Mouse (Mus musculus) G1E (cell line): ENCODE measurements at regions not wholly inside any gene's neighbourhood (a gene's known extent, or its start where the extent isn't known, plus 50 kb on each side); places are given as distances from the start of the nearest gene placed in this dataset.

ENCODE experiments used
- CTCF ChIP-seq: IDR thresholded peaks from 2 replicates; pipeline ENCODE4 v1.5.1; 2012; ENCODE audit warnings: low read depth, low read length, inconsistent platforms, mixed read lengths
- GATA2 ChIP-seq: IDR thresholded peaks from 2 replicates; pipeline ENCODE4 v1.6.1; 2012; ENCODE audit warnings: low read depth, low read length, inconsistent platforms, borderline replicate concordance
- POLR2AphosphoS5 ChIP-seq: IDR thresholded peaks from 2 replicates; pipeline ENCODE4 v1.6.1; 2012; ENCODE audit warnings: low read depth, low read length, inconsistent platforms; ENCODE audit not compliant: insufficient replicate concordance
- TAL1 ChIP-seq: conservative IDR thresholded peaks from 2 replicates; pipeline ENCODE4 v1.6.1; 2012; ENCODE audit warnings: low read depth, low read length, inconsistent platforms, mixed read lengths

DNA sequence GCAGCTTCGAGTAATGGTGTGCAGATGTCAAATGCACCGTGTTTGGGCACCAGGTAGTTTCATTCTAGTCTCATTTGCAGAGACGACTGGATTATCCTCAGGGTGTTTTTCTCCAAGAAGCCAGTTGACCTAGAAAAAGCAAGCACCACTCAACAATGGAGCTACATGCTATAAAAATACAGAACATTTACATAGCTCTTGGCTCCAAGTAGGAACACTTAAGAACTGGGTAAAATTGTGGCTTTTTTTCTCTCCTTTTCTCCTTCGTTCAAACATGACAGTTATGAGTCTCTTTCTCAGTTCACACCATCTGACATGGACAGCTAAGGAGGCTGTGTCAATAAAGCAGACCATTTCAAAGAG, 485.8 kb downstream of the Slc4a3 start:
- TF ChIP-seq POLR2AphosphoS5 = no peak
- TF ChIP-seq CTCF = no peak
- no peak for TF ChIP-seq TAL1
- TF ChIP-seq GATA2 = no peak
